Mouse (Mus musculus): ENCODE measurements around the gene Ocln.

GRCm38 (mm10) chr13:100543011-100543767, 9.3 kb downstream of the Ocln start:
- TF ChIP-seq MYOG (IDR thresholded peaks at IDR 0.05; ENCODE audit: control insufficient read depth, extremely low read depth, insufficient read length), result no peak
- no peak for TF ChIP-seq CTCF (IDR thresholded peaks at IDR 0.05; ENCODE audit: control insufficient read depth, insufficient read depth, insufficient read length)
- TF ChIP-seq MAX (IDR thresholded peaks at IDR 0.05), result no peak
- TF ChIP-seq MYOD1 (IDR thresholded peaks at IDR 0.05; ENCODE audit: control insufficient read depth, insufficient read length, low read depth), result no peak

All from C2C12 (cell line).